Mouse (Mus musculus) embryonic facial prominence, embryonic 14.5 days (tissue): ENCODE measurements around the gene Mlycd. TPM values are rescaled to one million over a fixed set of nuclear protein-coding genes. Genes with fewer than 3 reads are reported as not detected.
A peak's percentile ranks its signal among the peaks of the same experiment; 100 is the strongest.

ENCODE experiments used
- ATAC-seq: fragments of 200-750 bp; cut with Nextera tagmentation; 2 replicates; pipeline ENCODE4 v1.8.0; 2017; ENCODE audit warnings: low read depth, moderate number of reproducible peaks, moderate TSS enrichment
- DNase-seq: peaks from one replicate; pipeline ENCODE4 v3.0.0-alpha.2; 2015; ENCODE audit warnings: low spot score
- H3K27ac ChIP-seq: fragments of 300-500 bp; sonication (generic); replicated peaks from 2 replicates; pipeline ENCODE4 v1.5.1; 2014; ENCODE audit warnings: low read depth, mild to moderate bottlenecking, low read length, moderate library complexity
- H3K27me3 ChIP-seq: fragments of 300-500 bp; sonication (generic); replicated peaks from 2 replicates; pipeline ENCODE4 v1.6.1; 2014; ENCODE audit warnings: low read length; ENCODE audit not compliant: control insufficient read depth, insufficient read depth
- H3K36me3 ChIP-seq: fragments of 300-500 bp; sonication (generic); 2 replicates; pipeline ENCODE4 v1.6.1; 2014; ENCODE audit warnings: low read length, mixed read lengths; ENCODE audit not compliant: control insufficient read depth, insufficient read depth
- H3K4me1 ChIP-seq: fragments of 300-500 bp; sonication (generic); 2 replicates; pipeline ENCODE4 v1.6.1; 2014; ENCODE audit warnings: antibody characterized with exemption, low read length; ENCODE audit not compliant: control insufficient read depth, insufficient read depth
- H3K4me2 ChIP-seq: fragments of 300-500 bp; sonication (generic); 2 replicates; pipeline ENCODE4 v1.6.1; 2014; ENCODE audit warnings: low read depth, mild to moderate bottlenecking, low read length, moderate library complexity, mixed read lengths
- H3K4me3 ChIP-seq: fragments of 300-500 bp; sonication (generic); 2 replicates; pipeline ENCODE4 v1.5.1; 2014; ENCODE audit warnings: low read depth, mild to moderate bottlenecking, low read length
- H3K9ac ChIP-seq: fragments of 300-500 bp; sonication (generic); 2 replicates; pipeline ENCODE4 v1.6.1; 2014; ENCODE audit warnings: low read depth, mild to moderate bottlenecking, low read length, moderate library complexity, mixed read lengths
- H3K9me3 ChIP-seq: fragments of 300-500 bp; sonication (generic); 2 replicates; pipeline ENCODE4 v1.6.1; 2016; ENCODE audit warnings: low read length; ENCODE audit not compliant: control insufficient read depth
- WGBS: fragments of 180-500 bp; shearing (Covaris S2); extraction: QIAGEN DNeasy Blood & Tissue Kit; methylation state at CpG from one replicate; pipeline ENCODE4 v1.1.7; 2014; 5-methylcytosine and 5-hydroxymethylcytosine counted together
- polyA plus RNA-seq: library from polyadenylated mRNA; unstranded; fragments of >200 nt; fragmentation: Nextera tagmentation; extraction: Ambion mirVana; gene quantifications from 2 replicates; pipeline ENCODE4 v1.2.1, GENCODE M21; 2014

Gene Mlycd
- polyA plus RNA-seq, 1 experiment from 2014 or later, result 17.4 TPM

- no peak for DNase-seq
- peaks cover 19% of the 10 kb centered on the region for H3K27me3 ChIP-seq
- ATAC-seq, result no peak
- H3K27ac ChIP-seq, result no peak overlapping the region
- 2% methylated on average over 15 of the region's 17 CpGs for WGBS
- H3K4me3 ChIP-seq, result peak overlapping the region; percentile 69
- no peaks in the 10 kb centered on the region for H3K9me3 ChIP-seq
- H3K4me1 ChIP-seq, result no peaks in the 10 kb centered on the region
- peak overlapping the region; percentile 80; the same call in 1 of the 2 replicates for H3K9ac ChIP-seq
- H3K36me3 ChIP-seq, result no peaks in the 10 kb centered on the region
- H3K4me2 ChIP-seq, result peak overlapping the region; percentile 95
Observed at GRCm38 (mm10) chr8:119447781-119448170, 53.1 kb downstream of the Mlycd start.

- Histone ChIP-seq H3K27me3 (peaks cover 19% of the 10 kb centered on the region), H3K4me2 (no peak overlapping the region), H3K36me3 (no peaks in the 10 kb centered on the region), H3K4me3 (no peak overlapping the region), H3K27ac (no peak overlapping the region), H3K9ac (no peak overlapping the region), H3K9me3 (no peaks in the 10 kb centered on the region), H3K4me1 (no peaks in the 10 kb centered on the region)
- no peak for DNase-seq
- WGBS, result 67% methylated on average over 11 of the region's 12 CpGs
- ATAC-seq, result no peak
Observed at GRCm38 (mm10) chr8:119449627-119450026, 54.9 kb downstream of the Mlycd start.

GRCm38 (mm10) chr8:119451131-119451530 is 56.5 kb downstream of the Mlycd start:
- no peak overlapping the region for H3K4me2 ChIP-seq
- 95% methylated on average over 4 of the region's 4 CpGs for WGBS

GRCm38 (mm10) chr8:119452919-119453318 is 58.2 kb downstream of the Mlycd start:
- Histone ChIP-seq H3K4me1 (no peaks in the 10 kb centered on the region), H3K27me3 (peaks cover 9% of the 10 kb centered on the region), H3K4me3 (no peak overlapping the region), H3K36me3 (no peaks in the 10 kb centered on the region), H3K9ac (no peak overlapping the region), H3K4me2 (no peak overlapping the region), H3K27ac (no peak overlapping the region), H3K9me3 (no peaks in the 10 kb centered on the region)
- 90% methylated on average over 5 of the region's 5 CpGs for WGBS
- no peak for DNase-seq
- no peak for ATAC-seq

More at GRCm38 (mm10) chr8:119451131-119451530, 56.5 kb downstream of the Mlycd start:
- no peak overlapping the region for H3K27ac ChIP-seq
- H3K4me1 ChIP-seq, result no peaks in the 10 kb centered on the region
- H3K36me3 ChIP-seq, result no peaks in the 10 kb centered on the region
- ATAC-seq (no peak), DNase-seq (no peak)
- H3K4me3 ChIP-seq, result no peak overlapping the region
- H3K27me3 ChIP-seq, result peaks cover 19% of the 10 kb centered on the region
- H3K9me3 ChIP-seq, result no peaks in the 10 kb centered on the region
- no peak overlapping the region for H3K9ac ChIP-seq

- WGBS, result 77% methylated on average over 5 of the region's 5 CpGs
- Histone ChIP-seq H3K4me2 (no peak overlapping the region), H3K9ac (no peak overlapping the region), H3K27me3 (no peaks in the 10 kb centered on the region), H3K9me3 (no peaks in the 10 kb centered on the region), H3K4me3 (no peak overlapping the region), H3K4me1 (no peaks in the 10 kb centered on the region), H3K27ac (no peak overlapping the region), H3K36me3 (no peaks in the 10 kb centered on the region)
- DNase-seq, result no peak
- ATAC-seq, result no peak
Observed at GRCm38 (mm10) chr8:119456045-119456444, 61.4 kb downstream of the Mlycd start.

GRCm38 (mm10) chr8:119459724-119460123 is 65.0 kb downstream of the Mlycd start:
- no peak overlapping the region for H3K27ac ChIP-seq
- no peaks in the 10 kb centered on the region for H3K9me3 ChIP-seq
- DNase-seq (peak; percentile 44), ATAC-seq (peak; percentile 12; the same call in 1 of the 2 replicates)
- H3K4me3 ChIP-seq, result no peak overlapping the region
- no peak overlapping the region for H3K4me2 ChIP-seq
- 56% methylated on average over 16 of the region's 16 CpGs for WGBS
- H3K36me3 ChIP-seq, result no peaks in the 10 kb centered on the region
- no peak overlapping the region for H3K9ac ChIP-seq
- 0 out of 2 replicates have a peak, but pooled peaks cover 5% of the 10 kb centered on the region for H3K27me3 ChIP-seq
- no peaks in the 10 kb centered on the region for H3K4me1 ChIP-seq

Other genes with a start within 250 kb of the Mlycd start
- 325 and 345 TPM in 2 replicates for gene Hsbp1, start 50.4 kb upstream of the Mlycd start, polyA plus RNA-seq
- 1.7 and 2.1 TPM in 2 replicates for gene Osgin1, start 39.2 kb downstream of the Mlycd start, polyA plus RNA-seq
- 3.2 and 3.7 TPM in 2 replicates for gene Necab2, start 51.8 kb downstream of the Mlycd start, polyA plus RNA-seq
- gene Slc38a8, start 106.8 kb downstream of the Mlycd start, polyA plus RNA-seq, result 0.17 TPM in 1 of 2 replicates, not detected in the other
- gene Mbtps1, start 163.9 kb downstream of the Mlycd start, polyA plus RNA-seq, result 110 and 124 TPM in 2 replicates
- 34.0 and 37.1 TPM in 2 replicates for gene Hsdl1, start 180.3 kb downstream of the Mlycd start, polyA plus RNA-seq
- gene Dnaaf1, start 180.4 kb downstream of the Mlycd start, polyA plus RNA-seq, result 0.83 and 2.5 TPM in 2 replicates
- 7.9 and 11.3 TPM in 2 replicates for gene Taf1c, start 210.3 kb downstream of the Mlycd start, polyA plus RNA-seq
- gene Adad2, start 217.9 kb downstream of the Mlycd start, polyA plus RNA-seq, result 0.14 and 0.17 TPM in 2 replicates
- gene Kcng4, start 240.8 kb downstream of the Mlycd start, polyA plus RNA-seq, result 0.28 and 0.48 TPM in 2 replicates